Mouse (Mus musculus) heart, adult 2 months (tissue): ENCODE measurements at regions not wholly inside any gene's neighbourhood (a gene's known extent, or its start where the extent isn't known, plus 50 kb on each side); places are given as distances from the start of the nearest gene placed in this dataset.

ENCODE experiments used
- CTCF ChIP-seq: fragments of 200-600 bp; IDR thresholded peaks from 2 replicates; pipeline ENCODE4 v1.8.1; 2022; ENCODE audit warnings: antibody characterized with exemption, mild to moderate bottlenecking, moderate library complexity
- EP300 ChIP-seq: fragments of 200-500 bp; IDR thresholded peaks from 2 replicates; pipeline ENCODE4 v1.6.1; 2011; ENCODE audit warnings: low read depth, low read length, control low read depth; ENCODE audit not compliant: insufficient read depth
- POLR2A ChIP-seq: fragments of 200-500 bp; IDR thresholded peaks from 2 replicates; pipeline ENCODE4 v1.6.1; 2011; ENCODE audit warnings: mild to moderate bottlenecking, low read depth, low read length, control low read depth; ENCODE audit not compliant: insufficient read depth

DNA sequence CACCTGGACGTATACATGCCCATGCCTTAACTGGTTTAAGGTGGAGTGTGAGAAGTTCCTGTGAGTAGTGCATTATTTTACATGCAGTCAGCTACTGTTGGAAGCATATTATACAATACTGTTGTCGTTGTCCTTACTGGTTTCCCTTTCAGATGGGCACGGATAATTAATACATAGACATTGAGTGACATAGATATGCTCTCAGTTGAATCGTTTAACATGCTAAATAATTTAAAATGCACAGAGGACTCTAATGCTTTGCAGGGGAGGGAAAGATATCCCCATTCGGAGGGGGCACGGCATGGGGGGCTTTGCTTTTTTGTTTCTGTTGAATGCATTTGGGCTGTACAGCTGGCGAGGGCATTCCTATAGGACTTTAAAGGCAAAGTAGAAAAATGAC lies 1077.8 kb upstream of the Nr2f1 start:
- TF ChIP-seq CTCF = no peak
- no peak for TF ChIP-seq POLR2A
- no peak for TF ChIP-seq EP300
